Mouse (Mus musculus) R1 (cell line): Measurements from ENCODE around the gene Il4ra.

Source experiments
- DNase-seq: peaks from one replicate; pipeline ENCODE4 v3.0.0-alpha.2; 2018; ENCODE audit warnings: low read depth, low spot score

Gene Il4ra

DNA sequence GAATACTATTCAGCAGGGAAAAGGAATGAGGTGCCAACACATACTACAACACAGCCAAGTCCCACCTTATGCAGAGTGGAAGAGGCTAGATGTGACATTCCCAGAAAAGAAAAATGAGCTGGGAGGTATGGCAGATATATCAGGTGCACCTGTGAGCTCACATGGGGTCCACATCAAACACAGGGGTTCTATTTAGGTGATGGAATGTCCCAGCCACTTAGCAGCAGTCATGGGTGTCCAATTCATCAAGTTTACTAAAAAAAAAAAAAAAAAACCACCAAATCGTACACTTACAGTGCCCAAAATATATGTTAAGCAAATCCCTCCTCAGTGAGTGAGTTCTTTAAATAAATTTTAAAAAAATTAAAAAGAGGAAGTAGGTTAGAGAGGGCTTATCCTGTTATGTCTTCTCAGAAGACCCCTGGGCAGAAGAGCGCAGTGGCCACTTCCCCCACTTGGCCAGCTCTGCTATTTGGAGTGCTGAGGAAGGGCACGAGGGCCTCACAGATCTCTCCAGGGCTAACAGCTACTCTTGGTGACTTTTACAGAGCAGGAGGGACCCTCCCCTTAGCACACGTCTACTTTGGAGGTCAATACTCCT lies 47.6 kb downstream of the Il4ra start:
- no peak for DNase-seq

DNA sequence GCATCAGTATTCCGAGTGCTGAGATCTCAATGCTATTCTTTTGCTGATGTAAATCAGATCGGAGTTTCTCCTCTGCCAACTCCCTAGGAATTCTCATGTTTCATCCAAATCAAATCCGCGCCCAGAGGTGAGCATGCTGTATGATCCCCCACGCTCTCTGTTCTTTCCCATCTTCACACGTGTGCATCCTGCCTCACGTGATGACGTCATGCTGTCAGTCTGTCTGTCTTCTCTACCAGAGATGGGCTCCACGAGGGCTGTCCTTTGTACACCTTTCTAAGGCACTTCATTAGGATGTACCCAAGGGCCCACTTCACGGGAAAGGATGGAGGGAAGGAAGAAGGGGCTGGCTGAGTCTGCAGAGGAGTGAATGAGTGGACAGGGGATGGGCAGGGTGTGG lies 48.2 kb downstream of the Il4ra start:
- DNase-seq: no peak

DNA sequence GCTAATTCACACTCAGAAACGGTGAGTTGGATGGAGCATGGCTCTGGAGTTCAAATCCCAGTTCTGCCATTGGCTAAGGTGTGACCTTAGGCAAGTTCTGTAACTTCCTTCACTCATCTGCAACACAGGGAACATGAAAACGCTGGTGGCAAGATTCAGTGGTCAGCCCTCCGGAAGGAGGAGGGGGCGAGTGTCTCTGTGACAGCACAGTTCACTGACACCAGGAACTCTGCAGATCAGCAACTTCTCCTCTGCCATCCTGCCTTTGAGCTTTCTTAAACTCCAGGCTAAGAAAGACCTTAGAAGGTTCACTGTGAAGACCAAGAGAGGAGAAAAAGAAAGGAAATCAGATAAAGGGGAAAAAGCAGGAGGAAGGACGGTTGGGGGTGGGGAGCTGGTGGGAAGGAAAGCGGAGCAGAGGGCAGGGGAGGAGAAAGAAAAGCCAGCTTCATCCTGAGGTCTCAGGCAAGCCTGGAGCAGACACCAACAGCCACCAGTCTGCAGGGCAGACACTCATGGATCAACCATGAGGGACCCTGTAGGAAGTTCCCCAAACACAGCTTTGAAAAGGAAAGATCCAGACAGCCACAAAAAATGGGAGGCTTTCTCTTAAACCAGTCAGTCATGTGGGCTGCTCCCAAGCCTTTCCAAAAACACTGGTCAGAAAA lies 48.8 kb downstream of the Il4ra start:
- DNase-seq: no peak

DNA sequence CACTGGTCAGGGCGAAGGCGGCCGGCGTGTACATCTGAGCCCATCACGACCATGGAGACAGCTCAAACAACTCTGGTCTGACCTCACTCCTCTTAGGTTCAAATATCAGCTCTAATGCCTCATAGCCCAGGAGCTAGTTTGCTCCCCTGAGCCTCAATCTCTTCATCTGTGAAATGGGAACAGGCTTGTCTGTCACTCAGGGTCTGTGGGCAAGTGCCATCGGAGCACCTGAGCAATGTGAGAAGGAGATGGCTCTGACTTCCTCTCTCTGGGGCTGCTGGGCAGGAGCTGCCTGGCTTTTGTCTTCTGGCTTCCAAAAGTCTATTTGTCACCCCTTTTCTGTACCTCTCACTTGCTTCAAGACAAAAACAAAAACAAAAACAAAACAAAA lies 49.4 kb downstream of the Il4ra start:
- no peak for DNase-seq

DNA sequence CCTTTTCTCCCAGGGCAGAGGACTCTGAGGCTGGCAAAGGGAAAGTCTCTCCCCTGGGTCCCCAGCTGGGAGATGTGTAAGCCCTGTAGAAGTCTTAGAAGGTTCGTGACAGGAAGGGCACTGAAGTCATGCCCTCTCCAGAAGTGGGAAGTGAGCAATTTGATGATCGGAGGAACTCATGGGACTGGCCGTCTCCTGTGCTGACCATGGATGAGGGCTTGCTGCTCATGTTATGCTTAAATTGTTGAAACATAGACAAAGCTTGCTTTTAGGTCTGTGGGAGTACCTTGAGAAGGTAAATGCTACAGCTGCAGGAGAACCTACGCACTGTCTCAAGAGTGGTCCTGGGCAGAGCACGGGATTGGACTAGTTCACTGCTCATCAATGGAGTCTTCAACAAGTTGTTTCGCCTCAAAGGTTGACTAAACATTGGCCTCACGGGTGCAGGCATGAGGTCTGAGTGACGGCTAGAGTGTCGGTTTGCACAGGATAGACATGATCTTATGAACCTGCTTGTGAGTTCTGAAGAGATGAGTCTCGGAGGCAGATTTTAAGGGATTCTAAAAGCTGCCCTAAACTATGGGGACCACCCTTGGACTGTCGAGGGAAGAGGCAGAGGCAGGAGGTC lies 50.0 kb downstream of the Il4ra start:
- DNase-seq: no peak

DNA sequence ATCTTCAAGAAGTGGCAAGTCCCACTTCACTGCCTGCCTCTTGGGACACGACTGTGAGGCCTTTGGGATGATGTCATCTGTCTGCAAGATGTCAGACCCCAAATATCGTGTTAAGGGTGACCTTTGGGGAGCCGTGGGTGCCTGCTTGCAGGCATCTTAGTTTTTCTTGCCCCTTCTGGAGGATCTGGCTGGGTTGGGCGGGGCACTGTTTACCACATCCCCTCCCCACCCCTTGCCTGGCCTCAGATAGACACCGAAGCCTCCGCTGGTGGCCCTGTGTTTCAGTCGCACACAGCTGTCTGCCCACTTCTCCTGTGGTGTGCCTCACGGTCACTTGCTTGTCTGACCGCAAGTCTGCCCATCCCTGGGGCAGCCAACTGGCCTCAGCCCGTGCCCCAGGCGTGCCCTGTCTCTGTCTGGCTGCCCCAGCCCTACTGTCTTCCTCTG lies 51.3 kb downstream of the Il4ra start, which contains the start of gene Il21r:
Gene Il21r (plus strand): TSS at position 245 of the 447 bp plus-strand sequence.
- no peak for DNase-seq

DNA sequence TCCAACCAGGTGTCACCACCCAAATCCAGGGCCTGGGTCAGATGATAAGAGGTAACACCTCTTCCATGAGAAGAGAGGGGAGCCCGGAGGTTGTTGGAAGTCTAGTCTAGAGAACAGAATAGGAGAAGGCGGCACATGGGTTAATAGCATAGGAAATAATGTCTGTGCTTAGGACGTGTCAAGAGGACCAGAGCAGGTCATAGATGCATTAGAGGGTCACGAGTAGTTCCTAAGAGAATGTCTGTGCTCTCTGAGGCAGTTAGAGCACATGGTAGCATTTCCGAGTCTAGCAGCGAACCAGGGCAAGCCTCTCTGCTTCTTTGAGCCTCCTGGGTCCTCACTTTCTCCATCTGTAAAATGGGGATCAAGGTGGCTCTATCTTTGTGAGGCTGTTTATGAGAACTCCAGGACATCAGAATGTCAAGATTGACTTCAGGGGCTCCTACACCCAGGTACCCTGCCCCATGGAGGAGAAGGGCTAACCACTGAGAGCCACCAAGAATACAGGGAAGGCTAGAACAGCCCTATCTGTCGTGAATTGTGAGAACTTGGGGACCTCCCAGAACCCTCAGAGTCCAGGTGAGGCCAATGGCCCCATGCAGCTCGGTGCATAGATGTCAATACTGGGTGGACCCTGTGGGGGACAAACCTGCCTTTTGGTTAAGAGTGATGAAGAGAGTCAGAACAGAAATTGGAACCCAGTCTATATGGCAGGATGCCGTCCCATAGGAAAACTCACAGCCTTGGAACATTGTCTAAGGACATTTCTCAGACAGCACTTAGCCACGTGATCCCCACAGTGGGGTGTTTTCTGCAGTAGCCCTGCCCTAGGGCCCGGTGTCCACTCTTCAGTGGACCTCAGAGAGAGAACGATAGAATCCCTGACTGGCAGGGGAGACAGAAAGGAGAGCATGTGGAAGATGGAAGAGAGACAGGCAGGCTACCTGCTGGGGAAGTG lies 52.7 kb downstream of the Il4ra start:
- DNase-seq: no peak

DNA sequence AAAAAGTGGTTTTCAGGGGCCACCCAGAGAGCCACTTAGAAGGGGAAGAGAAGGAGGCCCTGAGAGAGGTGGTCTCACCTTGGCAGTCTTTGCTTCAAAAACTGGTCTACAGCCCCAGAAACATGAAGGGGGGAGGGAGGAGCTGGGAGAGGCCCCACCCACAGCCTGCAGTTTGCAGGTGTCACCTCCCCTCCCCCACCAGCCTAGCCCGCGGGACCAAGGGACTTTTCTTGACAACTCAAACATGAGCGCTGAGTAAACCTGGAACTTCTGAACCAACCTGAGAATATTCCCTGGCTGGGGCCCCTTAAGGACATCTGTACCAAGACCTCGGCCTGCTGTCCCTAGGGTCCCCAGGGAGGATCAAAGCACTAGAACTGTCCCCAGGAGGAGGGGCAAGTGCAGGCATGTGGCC lies 53.8 kb downstream of the Il4ra start:
- no peak for DNase-seq

DNA sequence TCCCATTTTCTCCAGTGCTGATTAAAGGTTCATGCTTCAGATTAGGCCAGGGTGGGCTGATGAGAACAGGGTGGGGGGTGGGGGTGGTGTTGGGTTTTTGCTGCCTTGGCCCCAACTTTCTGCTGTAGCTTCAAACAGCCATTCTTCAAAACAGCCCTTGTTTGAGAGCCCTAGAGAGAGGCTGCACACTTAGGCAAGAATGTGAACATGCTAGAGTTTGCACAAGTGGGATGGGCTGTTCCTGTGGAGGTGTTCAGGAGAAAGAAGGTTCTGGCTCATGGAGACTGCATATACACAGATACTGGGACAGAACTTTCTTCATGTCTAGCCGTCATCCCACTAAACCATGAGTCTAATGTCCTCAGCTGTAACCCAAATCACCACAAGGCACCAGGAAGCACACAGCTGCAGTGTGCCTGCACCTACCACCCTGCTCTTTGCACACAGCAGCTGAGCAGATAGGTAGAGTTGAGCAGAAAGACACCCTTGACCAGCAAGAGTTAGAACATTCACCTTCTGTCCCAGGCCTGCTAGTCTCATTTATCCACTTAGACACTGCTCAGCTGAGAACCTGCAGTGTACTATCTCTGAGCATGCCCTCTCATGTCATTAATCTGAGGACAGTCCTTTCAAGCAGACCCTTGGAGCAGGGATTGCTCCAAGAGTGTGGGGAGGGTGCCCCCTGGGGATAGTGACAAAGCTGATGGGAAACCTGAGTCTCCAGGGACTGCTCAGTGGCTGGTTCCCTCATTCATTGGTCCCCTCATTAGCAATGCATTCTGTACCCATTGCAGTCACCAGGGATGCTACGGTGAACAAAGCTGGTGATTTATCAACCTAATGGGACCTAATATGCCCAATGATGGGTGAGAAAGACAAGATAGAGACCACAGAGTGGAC lies 54.6 kb downstream of the Il4ra start:
- DNase-seq: no peak

DNA sequence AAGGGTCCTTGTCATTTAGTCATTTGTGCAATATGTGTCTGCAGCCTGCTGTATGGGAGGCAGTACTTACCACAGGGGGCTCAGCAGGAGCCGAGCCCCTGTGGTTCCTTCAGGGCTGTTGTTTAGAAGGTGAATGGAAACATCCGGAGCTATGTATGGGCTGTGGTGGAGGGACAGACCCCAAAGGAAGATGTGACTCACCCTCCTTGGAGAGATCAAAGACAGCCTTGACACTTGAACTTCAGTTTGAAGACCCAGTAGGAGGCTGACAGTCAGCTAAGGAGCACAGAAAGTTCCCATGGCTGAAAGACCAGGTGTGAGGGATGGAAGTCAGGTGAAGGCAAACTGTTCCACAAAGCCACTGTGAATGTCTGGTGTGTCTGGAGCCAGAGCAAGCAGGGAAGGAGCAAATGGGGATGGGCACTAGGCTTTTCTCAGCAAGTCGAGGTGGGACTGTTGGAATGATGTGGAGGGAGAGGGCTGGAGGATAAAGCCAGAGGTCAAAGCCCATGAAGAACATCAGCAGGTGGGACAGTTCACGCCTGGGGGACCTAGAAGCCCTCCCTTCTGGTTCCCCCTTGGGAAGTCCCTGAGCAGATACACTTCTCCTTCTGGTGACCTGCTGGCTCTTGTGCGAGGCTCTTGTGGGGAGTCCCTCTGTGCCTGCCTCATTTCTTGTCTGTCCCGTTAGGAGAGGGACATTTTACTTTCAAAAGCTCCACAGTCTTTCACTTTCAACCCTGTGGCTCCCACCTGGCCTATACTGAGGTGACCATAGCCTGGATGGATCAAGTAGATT lies 55.7 kb downstream of the Il4ra start:
- DNase-seq: peak; percentile 18

DNA sequence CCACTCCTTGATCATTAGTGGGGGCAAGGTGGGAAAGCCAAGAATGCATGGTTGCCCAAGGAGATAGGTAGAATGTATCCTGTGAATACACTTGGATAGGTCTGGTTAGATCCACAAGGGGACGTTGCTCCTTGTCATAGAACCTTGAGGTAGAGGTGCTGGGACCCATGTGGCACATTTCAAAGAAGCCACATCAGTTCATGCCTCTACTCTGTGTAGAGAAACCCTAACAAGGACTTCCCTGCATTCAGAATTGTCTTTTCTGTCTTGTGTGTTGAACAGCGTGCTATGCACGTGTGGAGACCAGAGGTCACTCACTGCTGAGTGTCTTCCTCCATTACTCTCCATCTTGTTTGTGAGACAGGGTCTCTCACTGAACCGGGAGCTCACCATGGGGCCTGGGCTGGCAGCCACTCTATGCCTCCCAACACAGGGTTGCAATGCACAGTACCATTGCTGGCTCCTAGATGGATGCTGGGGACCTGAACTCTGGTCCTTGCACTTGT lies 56.3 kb downstream of the Il4ra start:
- no peak for DNase-seq

DNA sequence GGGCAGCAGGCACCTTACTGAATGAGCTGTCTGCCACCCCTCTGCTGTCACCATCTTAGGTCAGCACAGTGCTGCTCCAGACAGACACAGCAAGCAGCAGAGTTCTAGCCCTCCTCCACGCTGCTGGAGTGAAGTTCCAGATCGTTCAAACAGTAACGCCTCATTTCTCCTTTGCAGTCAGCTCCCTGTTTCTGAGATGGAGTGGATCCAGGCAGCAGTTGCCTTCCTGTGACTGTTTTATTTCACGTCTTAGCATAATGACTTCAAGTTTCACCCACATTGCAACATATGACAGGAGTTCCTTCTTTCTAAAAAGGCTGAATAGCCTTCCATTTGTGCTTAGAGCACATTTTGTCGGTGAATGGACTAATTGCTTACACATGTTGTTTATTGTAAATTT lies 61.7 kb downstream of the Il4ra start:
- DNase-seq: no peak

DNA sequence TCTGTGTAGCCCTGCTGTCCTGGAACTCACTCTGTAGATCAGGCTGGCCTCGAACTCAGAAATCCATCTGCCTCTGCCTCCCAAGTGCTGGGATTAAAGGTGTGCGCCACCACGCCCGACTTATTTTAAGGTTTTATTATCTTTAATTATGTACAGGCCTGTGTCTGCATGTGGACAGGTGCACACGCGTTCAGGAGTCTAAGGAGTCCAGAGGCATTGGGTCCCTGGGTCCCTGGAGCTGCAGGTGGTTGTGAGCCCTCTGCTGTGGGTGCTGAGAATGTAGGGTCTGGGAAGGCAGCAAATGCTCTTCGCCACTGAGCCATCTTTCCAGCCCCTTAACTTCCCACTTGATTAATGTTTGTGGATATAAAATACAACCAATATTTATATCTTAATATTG lies 63.5 kb downstream of the Il4ra start:
- no peak for DNase-seq

DNA sequence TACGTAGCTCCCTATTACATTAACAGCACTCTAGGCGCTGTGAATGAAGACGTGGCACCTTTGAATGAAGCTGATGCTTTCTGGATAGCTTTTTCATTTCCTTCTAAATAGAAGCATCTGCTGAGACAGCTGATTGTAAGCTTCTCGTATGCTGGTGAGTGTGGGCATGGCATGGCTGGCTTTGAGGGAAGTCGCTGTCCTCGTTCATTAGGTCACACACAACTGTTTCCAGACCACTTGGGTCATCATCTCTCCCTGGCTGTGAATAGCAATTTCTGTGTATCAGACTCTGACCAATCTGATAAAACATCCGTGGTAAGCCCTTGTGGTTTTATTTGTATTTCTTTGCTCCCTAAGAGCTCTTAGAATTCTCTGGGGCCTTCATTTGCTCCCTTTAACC lies 66.1 kb downstream of the Il4ra start:
- no peak for DNase-seq

DNA sequence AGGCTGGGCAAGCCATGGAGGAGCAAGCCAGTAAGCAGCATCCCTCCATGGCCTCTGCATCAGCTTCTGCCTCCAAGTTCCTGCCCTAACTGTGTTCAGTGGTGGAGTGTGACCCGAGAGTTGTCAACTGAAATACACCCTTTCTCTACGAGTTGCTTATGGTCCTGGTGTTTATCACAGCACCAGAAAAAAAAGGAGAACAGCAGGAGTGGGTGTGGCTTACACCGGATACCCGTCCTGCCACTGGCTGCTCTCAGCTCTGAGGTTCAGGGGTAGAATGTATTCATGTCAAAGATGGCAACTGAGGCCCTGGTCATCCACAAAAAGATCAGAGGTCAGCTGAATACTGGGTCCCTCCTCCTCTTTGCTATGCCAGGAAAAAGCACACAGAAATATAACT lies 68.2 kb downstream of the Il4ra start:
- DNase-seq: no peak

DNA sequence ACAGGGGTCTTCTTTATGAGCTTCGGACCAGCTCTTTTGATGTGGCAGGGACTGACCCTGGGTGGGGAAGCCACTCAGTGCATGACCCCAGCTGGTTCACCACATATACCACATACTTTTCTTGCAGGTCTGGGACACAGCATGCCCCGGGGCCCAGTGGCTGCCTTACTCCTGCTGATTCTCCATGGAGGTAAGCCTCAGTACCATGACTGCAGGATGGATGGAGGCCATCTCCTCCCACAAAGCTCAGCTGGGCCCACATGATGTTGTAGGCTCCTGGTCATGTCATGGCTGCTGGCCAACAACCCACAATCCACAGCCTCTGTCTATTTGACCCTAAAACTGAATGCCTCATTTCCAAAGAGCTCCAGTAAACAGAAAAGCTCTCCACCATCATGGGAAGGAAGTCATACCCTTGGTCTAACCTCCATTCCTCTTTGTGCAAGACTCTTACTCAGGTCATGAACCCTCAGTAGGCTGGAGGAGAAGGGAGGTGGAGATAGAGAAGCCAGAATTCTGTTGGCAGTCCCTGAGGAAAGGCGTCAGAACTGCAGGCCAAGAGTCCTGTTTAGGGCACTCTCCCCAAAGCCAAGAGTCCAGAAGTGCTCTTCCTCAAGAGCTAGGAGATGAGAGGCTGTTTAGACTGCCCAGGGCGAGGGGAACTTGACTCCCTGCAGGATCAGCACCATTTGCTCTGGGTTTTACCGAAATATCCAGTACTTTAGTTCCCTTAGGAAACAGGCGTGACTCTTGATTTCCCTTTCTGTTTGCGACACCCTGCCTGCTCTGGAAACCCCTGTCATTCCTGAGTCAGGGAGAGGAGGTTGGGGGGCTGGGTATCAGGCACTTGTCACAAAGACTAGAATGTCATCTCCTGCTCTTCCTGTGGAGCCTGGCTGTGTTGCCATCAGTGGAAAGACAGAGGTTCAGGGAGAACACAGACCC lies 71.1 kb downstream of the Il4ra start:
- DNase-seq: no peak

DNA sequence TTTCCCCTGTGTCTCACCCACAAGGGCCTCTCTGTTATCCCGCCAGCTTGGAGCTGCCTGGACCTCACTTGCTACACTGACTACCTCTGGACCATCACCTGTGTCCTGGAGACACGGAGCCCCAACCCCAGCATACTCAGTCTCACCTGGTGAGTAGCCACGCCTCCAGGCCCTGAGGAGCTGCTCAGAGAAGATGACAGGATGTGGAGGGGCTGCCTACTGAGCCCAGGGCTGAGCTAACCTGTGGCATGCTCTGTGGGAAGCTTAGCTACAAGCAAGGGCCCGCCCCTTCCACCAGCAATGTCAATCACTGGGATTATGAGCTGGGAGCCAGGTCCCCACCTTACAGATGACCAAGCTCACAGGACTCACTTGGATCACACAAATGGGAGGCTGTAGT lies 73.3 kb downstream of the Il4ra start:
- DNase-seq: no peak

DNA sequence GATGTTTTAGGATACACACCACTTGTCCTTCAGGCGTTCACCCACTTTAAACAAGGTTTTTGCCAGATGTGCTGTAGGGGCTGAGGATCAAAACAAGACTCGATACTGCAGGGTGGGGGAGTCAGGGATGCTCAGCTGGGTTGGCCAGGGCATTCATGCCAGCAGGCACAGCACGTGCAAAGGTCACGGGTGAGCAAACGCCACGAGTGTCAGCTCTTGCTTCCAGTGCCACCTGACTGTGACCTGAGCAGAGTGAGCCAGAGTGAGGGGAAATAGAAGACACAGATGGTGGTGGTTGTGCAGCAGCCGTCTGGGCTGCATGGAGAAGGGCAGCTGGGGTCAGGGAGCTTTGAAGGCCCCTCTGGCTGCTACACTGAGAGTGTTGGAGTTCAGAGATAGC lies 73.9 kb downstream of the Il4ra start:
- no peak for DNase-seq
